Mouse (Mus musculus) gastrocnemius, postnatal 36 days (tissue): ENCODE measurements around the gene Olfr1458. TPM values are rescaled to one million over a fixed set of nuclear protein-coding genes. Genes with fewer than 3 reads are reported as not detected.

Experiments used
- DNase-seq, 2 experiments: peaks; one replicate each; pipeline ENCODE4 v3.0.0; 2022
- intact Hi-C: fragments of 180-260 bp; cut with DNase I; formaldehyde crosslinking; loops from one replicate; pipeline ENCODE4 v1.15.1; 2025
- long read RNA-seq, 2 experiments: library from polyadenylated mRNA; stranded (forward); transcript quantifications; one replicate each; pipeline ENCODE4 v2.0.0; 2021
- total RNA-seq, 2 experiments: library from RNA; stranded (reverse); gene quantifications; 2 replicates each; pipeline ENCODE4 v1.2.3; 2021

The Olfr1458 gene
- total RNA-seq, result not detected
- long read RNA-seq, experiment 1, result 0 reads
- long read RNA-seq, experiment 2, result 0 reads

DNA sequence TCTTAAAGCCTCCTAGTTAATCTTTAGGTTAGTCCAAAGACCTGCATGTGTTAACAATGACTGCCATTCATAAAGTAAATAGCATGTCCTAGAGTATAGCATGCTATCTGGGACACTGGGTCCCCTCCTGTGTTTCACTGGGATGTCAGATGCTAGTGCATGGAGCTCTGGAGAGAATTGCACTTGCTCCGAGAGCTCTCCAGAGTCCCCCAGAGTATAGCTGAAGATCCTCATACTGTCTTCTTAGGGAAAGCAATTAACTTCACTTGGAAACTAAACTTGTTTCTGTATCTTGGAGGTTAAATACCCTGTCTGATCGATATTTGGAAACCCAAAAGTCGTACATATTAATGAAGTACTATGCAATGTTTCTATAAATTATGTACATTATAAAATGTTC is at the start of gene Olfr1458:
Olfr1458 (minus strand) TSS at position 101 of the 400 bp plus-strand sequence.
- DNase-seq, result no peak
- intact Hi-C loops, result no loop called here

DNA sequence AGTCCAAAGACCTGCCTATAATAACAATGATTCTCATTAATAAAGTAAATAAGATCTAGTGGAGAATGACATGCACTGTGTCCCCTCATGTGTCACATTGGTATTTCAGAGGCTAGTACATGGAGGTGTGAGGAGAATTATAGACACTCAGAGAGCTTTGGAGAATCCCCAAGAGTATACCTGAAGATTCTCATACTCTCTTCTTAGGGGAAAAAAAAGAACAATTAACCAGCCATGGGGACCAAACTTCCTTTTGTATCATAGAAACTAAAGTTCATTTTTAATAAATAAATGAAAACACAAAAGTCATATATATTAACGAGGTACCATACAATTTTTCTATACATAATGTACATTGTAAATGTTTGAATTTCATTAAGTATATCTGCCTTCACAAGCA is 42.9 kb upstream of the Olfr1458 start, which contains the start of gene Olfr1459:
Olfr1459 (minus strand) TSS at position 101 of the 400 bp plus-strand sequence.
- DNase-seq, result no peak
- intact Hi-C loops, result no loop called here

DNA sequence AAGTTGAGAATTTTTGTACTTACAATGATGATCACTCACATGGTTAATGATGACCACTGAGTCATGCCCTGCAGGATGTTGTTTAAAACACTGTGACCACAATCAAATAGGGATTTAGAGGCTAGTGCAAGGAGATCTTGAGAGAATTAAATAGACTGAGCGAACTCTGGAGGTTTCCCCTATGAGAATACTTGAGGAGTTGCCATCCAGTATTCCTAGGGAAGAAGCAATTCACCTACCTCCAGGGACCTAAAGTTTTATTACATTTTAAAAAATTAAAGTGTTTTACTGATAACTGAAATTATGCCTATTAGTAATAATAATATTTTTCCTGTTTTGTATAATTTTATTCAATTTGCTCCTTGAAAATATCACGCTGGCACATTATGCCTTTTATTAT is 8.8 kb downstream of the Olfr1458 start, which contains the start of gene Olfr1457:
Olfr1457 (minus strand) TSS at position 101 of the 400 bp plus-strand sequence.
- intact Hi-C loops, result no loop called here
- DNase-seq, result no peak

DNA sequence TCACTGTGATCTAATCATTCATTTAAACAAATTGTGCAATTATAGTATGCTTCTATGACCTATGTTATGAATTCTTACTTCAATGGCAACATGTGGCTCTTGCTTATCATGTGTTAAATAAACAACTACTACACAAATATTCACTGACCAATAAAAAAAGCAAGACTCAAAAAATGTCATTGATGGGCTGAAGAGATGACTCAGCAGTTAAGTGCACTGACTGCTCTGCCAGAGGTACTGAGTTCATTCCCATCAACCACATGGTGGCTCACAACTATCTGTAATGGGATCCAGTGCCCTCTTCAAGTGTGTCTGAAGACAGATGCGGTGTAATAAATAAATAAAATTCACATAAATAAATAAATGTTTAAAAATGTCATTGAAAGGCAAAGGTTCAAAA is 12.7 kb downstream of the Olfr1458 start:
- DNase-seq, result no peak
- intact Hi-C loops, result no loop called here

DNA sequence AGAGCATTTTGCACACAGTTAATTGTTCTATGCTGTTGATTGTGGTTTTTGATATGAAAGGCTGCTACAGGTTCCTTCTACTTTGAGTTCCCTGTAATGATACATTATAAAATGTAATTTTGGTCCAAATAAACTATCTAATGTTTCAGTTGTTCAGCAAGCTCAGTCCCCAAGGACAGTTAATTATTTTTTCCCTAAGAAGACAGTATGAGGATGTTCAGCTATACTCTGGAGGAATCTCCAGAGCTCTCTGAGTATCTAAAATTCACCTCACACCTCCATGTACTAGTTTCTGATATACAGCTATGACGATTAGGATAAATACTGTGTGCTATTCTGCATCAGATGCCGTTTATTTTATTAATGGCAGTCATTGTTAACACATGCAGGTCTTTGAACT is 46.3 kb downstream of the Olfr1458 start, which contains the start of gene Olfr1454:
Olfr1454 (plus strand) TSS at position 301 of the 400 bp plus-strand sequence.
- intact Hi-C loops, result no loop called here
- DNase-seq, result no peak

Other genes starting within 250 kb of the Olfr1458 start
- gene Olfr1444, start 249.5 kb downstream of the Olfr1458 start, total RNA-seq, result not detected
- not detected for gene Olfr1445, start 222.9 kb downstream of the Olfr1458 start, total RNA-seq
- gene Olfr1446, start 213.3 kb downstream of the Olfr1458 start, total RNA-seq, result not detected
- gene Olfr1447, start 203.0 kb downstream of the Olfr1458 start, total RNA-seq, result not detected
- gene Olfr1448, start 182.4 kb downstream of the Olfr1458 start, total RNA-seq, result not detected
- not detected for gene Olfr1449, start 175.9 kb downstream of the Olfr1458 start, total RNA-seq
- gene Olfr1450, start 156.5 kb downstream of the Olfr1458 start, total RNA-seq, result not detected
- gene Olfr1451, start 111.8 kb downstream of the Olfr1458 start, total RNA-seq, result not detected
- gene Olfr1453, start 78.4 kb downstream of the Olfr1458 start, total RNA-seq, result not detected
- not detected for gene Olfr1454, start 46.2 kb downstream of the Olfr1458 start, total RNA-seq
- gene Olfr1457, start 8.9 kb downstream of the Olfr1458 start, total RNA-seq, result not detected
- gene Olfr1459, start 42.8 kb upstream of the Olfr1458 start, total RNA-seq, result not detected
- gene Olfr1461, start 56.2 kb upstream of the Olfr1458 start, total RNA-seq, result not detected
- not detected for gene Olfr1462, start 79.0 kb upstream of the Olfr1458 start, total RNA-seq
- not detected for gene Olfr1463, start 124.6 kb upstream of the Olfr1458 start, total RNA-seq
- gene Olfr1465, start 208.8 kb upstream of the Olfr1458 start, total RNA-seq, result not detected
- not detected for gene Olfr1466, start 232.1 kb upstream of the Olfr1458 start, total RNA-seq